Mouse (Mus musculus) layer of hippocampus, adult 2 months (tissue): ENCODE results near the gene Vmn1r218. TPM values are rescaled to one million over a fixed set of nuclear protein-coding genes. Genes with fewer than 3 reads are reported as not detected.
A peak's percentile ranks its signal among the peaks of the same experiment; 100 is the strongest.
"Not testable (repeated sequence)": the region's sequence is repeated elsewhere in the genome, so short reads cannot be mapped to it uniquely, and the experiment has no call there.

Experiments
- DNase-seq, 2 experiments: peaks; one replicate each; pipeline ENCODE4 v3.0.0; 2022; ENCODE audit warnings: low spot score in 2 of 2
- H3K27ac ChIP-seq: fragments of 200-600 bp; 2 replicates; pipeline ENCODE4 v1.8.1; 2022
- H3K4me3 ChIP-seq: fragments of 200-600 bp; 2 replicates; pipeline ENCODE4 v1.8.1; 2022; ENCODE audit warnings: mild to moderate bottlenecking
- CTCF ChIP-seq: fragments of 200-600 bp; conservative IDR thresholded peaks from 2 replicates; pipeline ENCODE4 v1.8.1; 2022; ENCODE audit warnings: antibody characterized with exemption, mild to moderate bottlenecking, moderate library complexity
- long read RNA-seq, 2 experiments: library from polyadenylated mRNA; stranded (forward); transcript quantifications; one replicate each; pipeline ENCODE4 v2.0.0; 2021; ENCODE audit warnings: borderline mapping rate in 2 of 2
- total RNA-seq, 2 experiments: library from RNA; stranded (reverse); gene quantifications; 2 replicates each; pipeline ENCODE4 v1.2.3; 2021

The Vmn1r218 gene
- not detected for total RNA-seq
- long read RNA-seq, experiment 1 = 0 reads
- long read RNA-seq, experiment 2 = 0 reads

DNA sequence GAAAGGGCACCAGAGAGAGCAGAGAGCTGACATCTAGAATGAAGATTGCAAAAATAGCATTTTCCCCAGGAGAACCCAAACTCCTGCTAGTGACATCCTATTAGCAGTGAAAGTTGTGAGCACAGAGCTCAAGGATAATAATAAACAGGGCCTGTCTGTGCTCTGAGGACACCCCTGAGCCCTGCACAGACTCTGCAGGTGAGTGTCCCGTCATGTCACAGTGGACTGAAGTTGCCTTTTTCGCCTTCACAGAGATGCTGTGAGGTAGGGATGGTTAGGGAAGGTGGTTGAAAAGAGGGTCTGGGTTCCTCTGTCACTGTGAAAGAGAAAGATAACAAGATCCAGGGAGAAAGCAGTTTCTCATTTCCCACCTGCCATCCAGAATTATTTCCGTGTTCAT, at the start of gene Vmn1r218:
Gene Vmn1r218 (plus strand): TSS at position 57 of the 400 bp plus-strand sequence.
- no peak for TF ChIP-seq CTCF
- H3K4me3 ChIP-seq = no peak within 1 kb of the TSS
- no peak within 1 kb of the TSS for H3K27ac ChIP-seq
- DNase-seq = no peak

DNA sequence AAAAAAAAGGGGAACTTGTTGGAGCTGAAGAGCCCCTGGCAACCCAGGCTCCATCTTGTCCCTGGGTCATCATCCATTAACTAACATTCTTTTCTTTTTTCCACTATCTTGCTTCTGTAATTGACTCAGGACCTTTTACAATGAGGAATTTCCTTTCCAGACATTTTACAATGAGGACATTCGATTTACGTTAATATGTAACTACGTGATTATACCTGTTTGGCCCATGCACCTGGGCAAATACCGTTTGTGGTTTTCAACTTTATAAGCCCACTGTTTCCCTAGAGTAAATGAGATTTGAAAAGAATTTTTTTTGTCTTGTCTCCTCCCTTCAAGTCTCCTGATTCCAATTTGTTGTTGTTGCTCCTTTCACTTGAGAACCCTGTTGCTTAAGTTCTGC, 38.6 kb upstream of the Vmn1r218 start:
- no peak for TF ChIP-seq CTCF
- DNase-seq = no peak

DNA sequence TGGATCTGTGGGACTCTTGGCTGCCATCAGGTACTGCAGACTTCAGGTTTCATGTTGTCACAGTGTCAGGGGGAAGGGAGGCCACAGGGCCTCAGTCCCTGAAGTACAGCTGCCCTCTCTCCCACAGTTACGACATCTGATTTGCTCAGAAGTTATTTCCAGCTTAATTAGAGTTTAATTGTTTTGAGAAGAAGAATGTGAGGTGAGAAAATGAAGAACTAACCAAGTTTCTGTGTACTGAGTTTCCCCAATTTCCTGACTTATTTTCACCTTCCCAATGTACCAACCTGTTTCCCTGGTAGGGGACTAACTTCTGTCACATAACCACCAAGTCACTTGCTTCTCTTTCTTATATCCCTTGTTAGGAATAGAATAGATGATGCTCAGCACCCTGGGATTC, 14.8 kb upstream of the Vmn1r218 start, which contains the start of gene Vmn1r217:
Gene Vmn1r217 (minus strand): TSS at position 101 of the 400 bp plus-strand sequence.
- DNase-seq, H3K27ac ChIP-seq: not testable (repeated sequence)

More for the DNA sequence above, 38.6 kb upstream of the Vmn1r218 start:
- Histone ChIP-seq H3K4me3 (no peak overlapping the region), H3K27ac (no peak overlapping the region)

DNA sequence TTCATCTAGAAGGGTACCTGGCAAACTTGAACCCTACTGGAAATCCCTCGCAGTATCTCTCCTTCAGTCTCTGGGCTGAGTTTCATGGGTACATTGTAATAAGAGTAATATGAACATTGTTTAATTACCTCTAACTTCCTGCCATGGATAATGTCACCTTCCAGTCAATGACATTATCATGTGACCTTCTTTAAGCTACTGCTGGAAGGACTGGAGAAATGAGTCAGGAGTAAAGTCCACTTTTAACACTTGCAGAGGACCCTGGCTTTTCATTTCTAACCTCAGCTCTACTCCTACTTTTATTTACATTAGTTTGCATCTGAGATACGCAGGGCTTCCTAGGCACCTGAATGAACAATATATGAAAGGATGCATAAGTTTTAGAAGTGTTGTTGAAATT, 12.3 kb upstream of the Vmn1r218 start:
- no peak for TF ChIP-seq CTCF
- no peak overlapping the region for H3K4me3 ChIP-seq
- H3K27ac ChIP-seq = no peak overlapping the region
- DNase-seq = no peak

More for the DNA sequence above, 14.8 kb upstream of the Vmn1r218 start, which contains the start of gene Vmn1r217:
- H3K4me3 ChIP-seq = not testable (repeated sequence)

DNA sequence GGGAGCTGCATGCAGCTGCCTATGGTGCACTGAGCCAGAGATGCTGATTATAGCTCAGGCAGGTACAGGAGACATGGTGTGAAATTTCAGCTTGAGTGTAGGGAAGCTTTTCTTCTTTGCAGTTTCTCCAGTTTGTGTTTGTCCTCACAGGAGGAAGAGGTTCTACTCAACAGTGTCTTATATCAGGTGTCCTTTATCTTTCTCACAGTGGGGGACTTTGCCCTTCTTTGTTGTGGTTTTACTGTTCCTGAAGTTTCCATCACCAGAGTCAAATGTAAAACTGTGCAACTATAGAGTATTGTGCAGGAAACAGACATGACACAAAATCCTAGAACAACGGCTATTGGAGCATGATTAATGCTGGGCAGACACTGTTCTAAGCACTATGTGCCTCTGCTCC, 546 bp downstream of the Vmn1r218 start:
- DNase-seq = no peak
- no peak overlapping the region for H3K27ac ChIP-seq
- no peak for TF ChIP-seq CTCF
- H3K4me3 ChIP-seq = no peak overlapping the region

DNA sequence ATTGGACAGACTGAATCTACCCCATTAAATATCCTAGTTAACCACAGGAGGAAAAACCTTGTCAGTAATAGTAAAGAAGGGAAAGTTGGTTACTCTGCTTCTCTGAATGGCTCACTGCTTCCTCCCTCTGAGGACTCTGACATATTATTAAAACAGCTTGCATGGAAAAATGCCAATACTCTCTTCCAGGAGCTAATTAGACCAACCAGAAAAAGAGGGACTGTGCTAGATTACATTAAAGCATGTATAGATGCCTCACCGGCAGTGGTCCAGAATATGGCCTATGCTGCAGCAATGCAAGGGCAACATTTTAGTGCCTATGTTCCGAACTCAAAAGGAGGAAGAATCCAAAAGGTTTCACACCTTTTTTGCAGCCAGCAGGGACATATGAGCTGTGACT, 5.9 kb downstream of the Vmn1r218 start:
- peak; percentile 7 to 13 for DNase-seq
- TF ChIP-seq CTCF = no peak
- H3K27ac ChIP-seq = no peak overlapping the region
- no peak overlapping the region for H3K4me3 ChIP-seq

DNA sequence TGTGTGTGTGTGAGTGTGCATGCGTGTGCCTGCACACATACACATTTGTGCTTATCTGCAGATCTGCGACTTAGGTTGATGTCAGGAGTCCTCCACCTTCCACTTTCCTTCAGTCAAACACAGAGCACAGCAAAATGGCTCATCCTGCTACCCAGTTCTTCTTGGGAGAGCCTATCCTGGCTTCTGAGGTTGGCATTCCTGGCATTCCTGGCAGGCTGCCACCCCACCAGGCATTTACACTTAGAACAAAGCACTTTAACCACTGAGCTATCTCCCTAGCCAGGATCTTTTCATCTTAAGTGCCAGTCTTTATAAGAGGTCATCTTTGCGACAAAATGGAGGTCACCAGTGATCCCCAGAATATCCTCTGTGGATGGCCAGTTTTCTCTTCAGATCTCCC, 24.9 kb downstream of the Vmn1r218 start:
- no peak for DNase-seq

DNA sequence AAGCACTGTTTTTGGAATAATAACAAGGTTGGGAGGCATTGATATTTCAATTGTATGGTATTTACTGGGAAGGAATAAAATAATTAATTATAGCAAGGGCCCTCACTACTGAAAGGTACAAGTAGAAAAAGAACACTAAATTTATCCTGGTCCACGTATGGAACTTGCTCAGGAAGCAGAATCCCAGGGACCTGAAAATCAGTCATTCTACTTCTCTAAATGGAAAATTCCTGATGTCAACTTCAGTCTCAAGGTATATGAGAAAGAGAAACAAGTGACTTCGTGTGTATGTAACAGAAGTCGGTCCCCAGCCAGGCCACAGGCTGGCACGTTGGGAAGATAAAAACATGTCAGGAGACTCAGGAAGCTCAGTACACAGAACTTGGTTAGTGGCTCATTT, 26.1 kb downstream of the Vmn1r218 start, which contains the start of gene Vmn1r219:
Gene Vmn1r219 (plus strand): TSS at position 301 of the 400 bp plus-strand sequence.
- no peak for DNase-seq
- Histone ChIP-seq H3K4me3 (no peak within 1 kb of the TSS), H3K27ac (no peak within 1 kb of the TSS)
- no peak for TF ChIP-seq CTCF

More for the DNA sequence above, 24.9 kb downstream of the Vmn1r218 start:
- no peak for TF ChIP-seq CTCF
- H3K27ac ChIP-seq = no peak overlapping the region
- H3K4me3 ChIP-seq = no peak overlapping the region

DNA sequence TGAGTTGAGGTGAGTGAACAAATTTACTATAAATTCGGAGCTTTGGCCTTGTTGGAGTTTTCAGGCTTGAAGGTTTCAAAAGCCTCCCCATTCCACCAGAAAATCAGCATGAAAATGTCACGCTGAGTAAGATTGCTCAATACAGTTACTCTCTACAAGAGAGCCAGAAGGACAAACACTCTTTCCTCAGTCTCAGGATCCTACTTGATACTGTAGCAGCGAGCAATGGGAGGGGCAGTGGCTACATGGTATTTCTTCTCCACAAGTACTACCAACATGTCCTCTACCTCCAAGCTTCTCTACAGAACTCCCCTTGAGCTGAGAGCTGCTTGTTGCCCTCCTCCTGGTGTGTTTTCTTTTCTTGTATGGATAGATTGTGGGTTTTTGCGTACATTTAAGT, 33.5 kb downstream of the Vmn1r218 start:
- not testable (repeated sequence) for H3K4me3 ChIP-seq, DNase-seq, H3K27ac ChIP-seq

DNA sequence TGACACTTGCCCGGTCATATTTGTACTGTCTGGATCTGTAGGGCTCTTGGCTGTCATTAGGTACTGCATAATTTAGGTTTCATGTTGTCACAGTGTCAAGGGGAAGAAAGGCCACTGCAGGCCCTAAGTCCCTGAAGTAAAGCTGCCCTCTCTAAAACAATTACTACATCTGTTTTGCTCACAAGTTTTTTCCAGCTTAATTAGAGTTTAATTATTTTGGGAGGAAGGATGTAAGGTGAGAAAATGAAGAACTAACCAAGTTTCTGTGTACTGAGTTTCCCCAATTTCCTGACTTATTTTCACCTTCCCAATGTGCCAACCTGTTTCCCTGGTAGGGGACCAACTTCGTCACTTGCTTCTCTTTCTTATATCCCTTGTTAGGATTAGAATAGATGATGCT, 54.9 kb downstream of the Vmn1r218 start, which contains the start of gene Vmn1r220:
Gene Vmn1r220 (minus strand): TSS at position 101 of the 400 bp plus-strand sequence.
- no peak within 1 kb of the TSS for H3K4me3 ChIP-seq
- DNase-seq = no peak
- no peak for TF ChIP-seq CTCF
- no peak within 1 kb of the TSS for H3K27ac ChIP-seq

Other genes starting within 250 kb of the Vmn1r218 start
- not detected for gene Vmn1r212, start 248.9 kb upstream of the Vmn1r218 start, total RNA-seq
- gene Vmn1r213, start 125.5 kb upstream of the Vmn1r218 start, total RNA-seq = not detected
- gene Vmn1r214, start 102.7 kb upstream of the Vmn1r218 start, total RNA-seq = not detected
- gene Vmn1r215, start 65.1 kb upstream of the Vmn1r218 start, total RNA-seq = not detected
- gene Vmn1r217, start 14.9 kb upstream of the Vmn1r218 start, total RNA-seq = not detected
- not detected for gene Vmn1r219, start 26.2 kb downstream of the Vmn1r218 start, total RNA-seq
- not detected for gene Vmn1r220, start 54.8 kb downstream of the Vmn1r218 start, total RNA-seq
- gene Vmn1r221, start 81.0 kb downstream of the Vmn1r218 start, total RNA-seq = not detected
- gene Vmn1r222, start 102.8 kb downstream of the Vmn1r218 start, total RNA-seq = not detected
- not detected for gene Vmn1r223, start 114.0 kb downstream of the Vmn1r218 start, total RNA-seq
- gene Zfp322a, start 236.1 kb downstream of the Vmn1r218 start, total RNA-seq = 10 to 100 TPM; 28.7 to 33.6 TPM